Mouse (Mus musculus): ENCODE measurements around the gene Borcs7. TPM values are rescaled to one million over a fixed set of nuclear protein-coding genes. Genes with fewer than 3 reads are reported as not detected.
A peak's percentile ranks its signal among the peaks of the same experiment; 100 is the strongest.
"Not testable (repeated sequence)": the region's sequence is repeated elsewhere in the genome, so short reads cannot be mapped to it uniquely, and the experiment has no call there.

Borcs7 gene
- total RNA-seq, 4 experiments from 2014 or later, result 20.6 to 25.2 (median 23.0) TPM

DNA sequence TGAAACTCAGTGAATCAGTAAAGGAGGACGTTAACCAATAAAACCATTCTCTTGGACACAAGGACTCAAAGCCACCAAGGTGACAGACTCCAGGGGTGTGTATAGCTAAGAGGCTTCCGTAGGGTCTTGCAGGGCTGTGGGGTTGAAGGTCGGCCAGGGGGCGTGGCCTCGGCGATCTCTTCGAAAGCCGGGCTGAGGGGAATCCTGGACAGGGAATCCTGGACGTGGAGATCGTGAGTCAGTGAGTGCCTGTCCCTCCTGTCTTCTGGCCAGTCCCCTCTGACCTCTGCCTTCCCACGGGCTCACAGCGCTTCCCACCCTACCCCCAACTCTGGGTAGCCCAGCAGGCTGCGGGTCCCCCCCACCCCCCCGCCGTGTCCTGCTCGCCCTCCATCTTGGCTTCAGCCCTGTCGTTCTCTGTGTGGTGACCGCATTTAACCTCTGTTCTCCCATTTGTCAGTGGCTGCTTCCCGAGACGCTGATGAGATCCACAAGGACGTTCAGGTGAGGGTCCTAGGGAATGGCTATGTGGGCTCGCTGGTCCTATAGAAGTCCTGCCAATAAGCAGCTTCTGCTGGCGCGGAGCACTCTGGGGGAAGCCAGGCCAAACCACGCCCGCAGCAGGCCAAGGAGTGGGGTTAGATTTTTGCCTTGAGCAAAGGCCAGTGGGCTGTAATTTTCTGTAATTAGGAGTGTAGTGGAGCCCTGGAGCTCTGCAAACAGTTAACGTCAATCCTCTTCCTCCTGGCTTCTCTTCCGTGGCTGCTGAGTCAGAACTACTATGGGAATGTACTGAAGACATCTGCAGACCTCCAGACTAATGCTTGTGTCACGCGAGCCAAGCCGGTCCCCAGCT is 17.8 kb downstream of the Borcs7 start, which contains the start of gene As3mt:
TSS of gene As3mt (plus strand) at position 163 of the 856 bp plus-strand sequence.
- DNase-seq (ENCODE audit: low spot score in 2 of 2), result peak; percentile 42 to 51

DNA sequence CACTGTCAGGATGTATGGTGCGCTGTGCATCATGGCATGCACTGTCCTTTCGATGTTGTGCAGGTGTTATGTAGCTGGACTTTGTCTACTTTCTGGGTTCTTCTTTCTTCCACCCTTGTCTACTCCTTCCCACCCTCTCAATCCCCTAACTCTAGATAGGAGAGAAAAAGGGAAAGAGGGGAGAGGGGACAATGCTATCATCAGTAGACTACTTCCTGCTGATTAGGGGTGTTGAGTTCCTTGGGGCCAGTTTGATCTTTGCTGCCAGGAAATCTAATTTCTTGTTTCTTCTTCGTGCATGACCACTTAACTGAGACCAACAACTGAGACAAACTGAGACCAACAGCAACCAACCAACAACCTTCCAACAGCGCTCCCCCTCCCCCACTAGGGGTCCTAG is 20.9 kb downstream of the Borcs7 start:
- no peak for DNase-seq (ENCODE audit: low spot score in 2 of 2)

DNA sequence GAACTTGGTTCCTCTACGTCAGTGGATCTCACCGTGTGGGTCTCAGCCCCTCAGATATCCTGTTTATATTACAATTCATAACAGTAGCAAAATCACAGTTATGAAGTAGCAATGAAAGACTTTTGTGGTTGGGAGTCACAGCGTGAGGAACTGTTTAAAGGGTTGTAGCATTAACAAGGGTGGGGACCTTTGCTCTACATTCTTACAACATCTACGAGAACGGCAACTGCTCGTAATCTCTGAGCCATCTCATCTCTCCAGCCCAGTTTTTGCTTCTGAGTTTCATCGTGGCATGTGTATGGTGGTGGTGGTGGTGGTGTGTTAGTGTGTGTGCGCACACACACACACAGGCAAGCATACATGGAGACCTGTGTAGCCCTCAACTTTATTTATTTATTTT is 24.5 kb downstream of the Borcs7 start:
- no peak for DNase-seq (ENCODE audit: low spot score in 2 of 2)

DNA sequence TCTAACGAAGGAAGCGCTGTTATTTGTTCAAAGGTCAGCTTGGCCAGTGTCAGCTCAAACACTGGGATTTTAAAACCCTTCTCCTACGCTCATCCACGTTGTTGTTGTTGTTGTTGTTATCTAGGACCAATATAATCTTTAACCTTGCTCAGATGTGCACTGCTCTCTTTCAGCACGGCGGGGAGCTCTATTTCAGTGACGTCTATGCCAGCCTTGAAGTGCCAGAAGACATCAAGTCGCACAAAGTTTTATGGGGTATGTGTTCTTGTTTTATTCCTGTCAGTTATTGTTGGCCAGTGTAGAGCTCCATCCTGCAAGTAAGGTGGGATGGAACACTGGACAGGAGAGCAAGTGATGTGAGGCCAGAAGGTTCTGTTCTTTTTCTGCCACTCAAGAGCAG is 25.3 kb downstream of the Borcs7 start:
- no peak for DNase-seq (ENCODE audit: low spot score in 2 of 2)

DNA sequence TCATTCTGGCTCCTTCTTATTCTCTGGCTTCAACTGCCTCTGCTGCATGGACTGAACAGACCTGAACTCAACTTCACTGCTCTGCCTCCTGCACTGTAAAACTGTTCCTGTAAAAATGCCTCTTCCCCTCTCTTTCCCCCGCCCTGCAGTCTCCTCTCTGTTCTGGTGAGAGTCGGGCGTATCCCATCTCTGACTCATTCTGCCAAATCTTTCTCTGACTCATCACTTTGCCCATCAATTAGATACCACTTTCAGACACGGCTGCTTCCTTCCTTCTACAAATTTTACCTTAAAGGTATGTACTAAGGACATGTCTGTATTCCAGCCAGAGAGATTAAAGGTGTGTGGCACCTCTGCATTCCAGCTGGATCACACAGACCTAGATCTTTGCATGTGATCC is 28.4 kb downstream of the Borcs7 start:
- DNase-seq (ENCODE audit: low spot score in 2 of 2), result no peak

DNA sequence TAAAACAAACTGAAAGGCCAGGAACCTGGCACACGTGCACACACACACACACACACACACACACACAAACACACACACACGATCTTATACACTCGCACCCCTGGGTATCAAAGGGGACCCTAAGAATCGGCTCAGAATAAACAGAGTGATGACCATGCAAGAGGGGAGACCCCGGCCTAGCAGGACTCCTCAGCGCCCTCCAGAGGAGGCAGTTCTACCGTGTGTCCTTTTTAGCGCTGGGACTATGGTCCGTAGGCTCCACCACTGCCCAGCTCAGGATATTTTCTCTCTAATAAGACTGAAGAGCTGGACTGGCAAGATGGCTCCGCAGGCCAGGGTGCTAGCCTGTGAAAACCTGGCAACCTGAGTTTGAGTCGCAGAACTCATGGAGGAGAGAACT is 34.7 kb downstream of the Borcs7 start:
- no peak for DNase-seq (ENCODE audit: low spot score in 2 of 2)

DNA sequence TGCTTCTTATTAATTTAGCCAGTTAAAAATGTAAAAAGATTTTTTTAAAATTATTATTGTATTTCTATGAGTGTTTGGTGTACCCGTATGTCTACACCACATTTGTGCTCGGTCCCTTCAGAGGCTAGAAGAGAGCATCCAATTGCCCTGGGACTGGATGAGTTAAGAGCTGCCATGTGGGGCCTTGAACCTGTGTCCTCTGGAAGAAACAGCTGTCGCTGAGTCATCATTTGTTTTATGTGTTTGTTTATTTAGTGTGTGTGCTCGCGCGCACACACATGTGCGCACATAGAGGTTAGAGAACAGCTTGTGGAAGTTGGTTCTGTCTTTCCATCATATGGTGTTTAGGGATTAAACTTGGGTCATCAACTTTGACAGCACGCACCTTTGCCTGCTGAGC is 36.4 kb downstream of the Borcs7 start:
- DNase-seq (ENCODE audit: low spot score in 2 of 2), result no peak

DNA sequence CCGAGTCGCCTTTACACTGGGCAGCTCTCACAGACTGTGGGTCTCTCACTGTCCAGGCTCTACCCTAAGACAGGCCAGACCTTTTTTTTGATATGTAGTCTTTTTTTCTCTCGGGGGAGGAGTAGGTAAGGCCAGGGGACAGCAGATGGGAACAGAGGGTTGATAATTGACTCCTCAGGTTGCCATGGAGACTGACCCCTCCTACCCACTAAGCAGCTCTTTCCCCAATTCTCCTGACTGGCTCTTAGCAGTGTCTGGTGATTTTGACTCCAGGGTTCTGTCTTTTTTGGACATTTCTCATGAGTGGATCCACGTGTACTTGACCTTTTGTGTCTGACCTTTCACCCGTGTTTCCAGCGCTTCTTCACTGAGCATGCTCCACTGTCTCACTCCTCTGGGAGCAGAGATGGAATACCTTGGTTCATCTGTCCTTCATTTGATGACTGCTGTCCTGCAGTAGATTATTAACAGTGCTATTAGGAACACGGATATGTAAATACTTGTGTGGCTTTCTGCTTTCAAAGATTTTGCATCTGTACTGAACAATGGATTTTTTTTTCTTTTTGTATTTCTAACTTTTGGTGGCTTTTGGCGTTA is 37.5 kb downstream of the Borcs7 start:
- DNase-seq (ENCODE audit: low spot score in 2 of 2), result no peak

DNA sequence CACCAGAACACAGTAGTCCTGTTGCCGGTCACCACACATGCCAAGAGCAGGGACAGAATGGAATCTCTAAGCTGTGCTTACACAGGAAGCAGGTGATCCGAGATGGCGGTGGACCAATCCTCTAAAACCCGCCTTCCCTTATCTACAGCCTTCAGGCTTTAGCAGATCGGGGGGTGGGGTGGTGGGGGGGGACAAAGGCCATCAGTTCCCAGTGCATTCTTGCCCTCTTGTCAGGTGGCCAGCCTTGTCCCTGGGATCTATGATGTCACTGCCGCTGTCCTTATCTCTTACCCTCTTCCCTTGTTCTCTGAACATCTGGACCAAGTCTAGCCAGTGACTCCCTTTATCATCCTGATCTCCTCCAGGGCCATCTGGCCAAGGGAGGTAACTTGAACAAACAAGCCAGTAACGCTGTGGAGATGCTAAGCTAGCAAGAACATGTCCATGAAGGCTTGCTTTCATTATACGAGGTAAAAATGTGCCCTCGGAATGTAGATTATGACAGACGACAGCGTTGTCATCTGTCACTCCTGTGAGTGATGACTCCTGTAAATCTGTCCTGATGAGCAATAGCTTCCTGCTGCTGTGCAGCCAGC is 38.3 kb downstream of the Borcs7 start:
- no peak for DNase-seq (ENCODE audit: low spot score in 2 of 2)

DNA sequence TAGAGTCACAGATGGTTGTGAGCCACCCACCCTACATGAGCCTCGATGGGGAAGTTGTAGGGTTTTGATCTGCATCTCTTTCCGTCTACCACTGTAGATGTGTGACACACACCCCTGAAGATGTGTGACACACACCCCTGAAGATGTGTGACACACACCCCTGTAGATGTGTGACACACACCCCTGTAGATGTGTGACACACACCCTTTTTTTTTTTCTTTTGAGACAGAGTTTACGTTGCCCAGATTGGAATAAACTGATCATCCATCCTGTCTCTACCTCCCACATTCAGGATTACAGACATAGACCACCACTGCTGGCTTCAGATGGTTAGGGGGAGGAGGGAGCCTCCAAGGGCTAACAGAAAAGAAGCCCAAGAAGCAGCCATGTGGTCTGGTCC is 39.2 kb downstream of the Borcs7 start:
- no peak for DNase-seq (ENCODE audit: low spot score in 2 of 2)

DNA sequence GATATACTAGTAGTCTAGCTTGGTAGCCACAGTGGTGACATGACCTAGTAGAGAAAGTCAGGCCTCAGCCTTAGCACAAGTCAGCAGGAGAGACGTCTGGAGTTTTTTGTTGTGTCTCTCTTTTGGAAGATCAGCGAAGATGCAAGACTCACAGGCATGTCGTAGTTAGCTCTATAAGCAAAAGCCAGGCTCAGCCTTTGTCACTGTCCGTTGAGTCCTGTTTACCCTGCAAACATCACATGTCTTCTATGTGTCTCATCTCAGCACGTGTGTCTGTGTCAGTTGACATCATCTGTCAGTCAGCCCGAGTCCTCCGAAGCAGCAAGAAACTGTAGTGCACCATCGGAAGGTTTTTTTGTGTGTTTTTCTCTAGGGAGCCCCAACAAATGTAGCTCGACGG is 41.6 kb downstream of the Borcs7 start:
- no peak for DNase-seq (ENCODE audit: low spot score in 2 of 2)

DNA sequence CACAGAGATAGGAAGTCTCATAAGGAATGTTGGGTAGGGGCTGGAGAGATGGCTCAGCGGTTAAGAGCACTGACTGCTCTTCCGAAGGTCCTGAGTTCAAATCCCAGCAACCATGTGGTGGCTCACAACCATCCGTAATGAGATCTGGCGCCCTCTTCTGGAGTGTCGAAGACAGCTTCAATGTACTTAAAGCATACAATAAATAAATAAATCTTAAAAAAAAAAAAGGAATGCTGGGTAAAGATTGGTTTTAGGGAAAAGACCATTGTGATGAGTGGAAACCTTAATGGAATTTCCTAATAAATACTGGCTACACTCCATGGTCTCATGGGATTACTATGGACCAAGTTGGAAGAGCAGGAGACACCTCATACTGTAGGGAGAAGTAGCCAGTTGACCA is 43.0 kb downstream of the Borcs7 start:
- DNase-seq (ENCODE audit: low spot score in 2 of 2), result not testable (repeated sequence)

DNA sequence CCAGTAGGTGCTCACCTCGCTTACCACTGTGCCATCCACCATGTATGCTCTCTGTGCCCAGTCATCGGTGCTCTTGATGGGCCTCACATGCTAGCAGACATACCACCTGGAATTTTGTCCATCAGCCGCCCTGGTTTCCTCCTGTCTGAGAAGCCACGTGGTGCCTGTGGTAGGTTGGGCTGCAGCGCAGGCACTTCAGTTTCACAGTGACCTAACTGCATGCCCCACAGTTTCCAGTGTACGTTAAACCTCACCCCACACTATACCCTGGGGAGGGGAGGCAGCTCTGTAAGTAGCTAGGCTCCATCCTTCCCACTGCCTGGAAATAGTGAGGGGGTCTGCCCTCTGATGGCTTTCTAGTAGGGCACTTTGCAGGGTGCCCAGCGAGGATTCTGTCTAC is 43.9 kb downstream of the Borcs7 start:
- DNase-seq (ENCODE audit: low spot score in 2 of 2), result no peak

DNA sequence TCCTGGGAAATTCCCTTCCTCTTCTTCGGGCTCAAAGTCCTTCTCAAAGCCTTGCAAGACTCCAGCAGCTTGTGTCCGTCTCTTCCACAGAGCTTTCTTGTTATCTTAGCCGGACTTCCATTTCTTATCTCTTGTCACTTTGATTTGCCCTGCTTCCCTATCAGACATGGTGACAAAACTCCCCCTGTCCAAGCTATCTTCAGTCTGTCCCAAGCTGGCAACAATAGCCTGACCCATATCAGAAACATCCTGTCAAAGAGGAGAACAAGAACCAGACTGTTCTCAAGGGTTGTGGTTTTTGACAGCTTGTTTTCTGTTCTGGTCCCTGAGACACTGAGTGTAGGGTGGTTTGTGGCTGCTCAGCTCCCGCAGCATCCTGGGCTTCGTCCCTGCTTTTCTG is 45.5 kb downstream of the Borcs7 start:
- no peak for DNase-seq (ENCODE audit: low spot score in 2 of 2)

DNA sequence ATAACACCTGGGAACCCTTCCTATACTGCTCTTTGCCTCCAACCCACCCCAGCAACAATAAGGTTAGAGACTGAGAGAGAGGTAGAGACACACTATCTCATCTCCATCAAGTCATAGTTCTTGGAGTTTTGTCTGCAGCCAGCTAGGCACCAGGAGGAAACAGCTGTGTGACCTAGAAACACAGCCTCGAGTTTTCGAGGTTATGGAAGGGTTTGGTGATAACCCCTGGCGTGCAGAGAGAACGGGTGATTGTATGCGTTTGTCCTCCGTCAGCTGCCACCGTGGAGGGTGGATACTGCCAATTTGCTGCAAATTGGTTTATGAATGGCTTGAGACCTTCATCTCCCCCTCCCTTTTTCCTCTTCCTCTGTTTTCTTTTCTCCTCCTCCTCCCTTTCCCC is 47.4 kb downstream of the Borcs7 start:
- no peak for DNase-seq (ENCODE audit: low spot score in 2 of 2)

DNA sequence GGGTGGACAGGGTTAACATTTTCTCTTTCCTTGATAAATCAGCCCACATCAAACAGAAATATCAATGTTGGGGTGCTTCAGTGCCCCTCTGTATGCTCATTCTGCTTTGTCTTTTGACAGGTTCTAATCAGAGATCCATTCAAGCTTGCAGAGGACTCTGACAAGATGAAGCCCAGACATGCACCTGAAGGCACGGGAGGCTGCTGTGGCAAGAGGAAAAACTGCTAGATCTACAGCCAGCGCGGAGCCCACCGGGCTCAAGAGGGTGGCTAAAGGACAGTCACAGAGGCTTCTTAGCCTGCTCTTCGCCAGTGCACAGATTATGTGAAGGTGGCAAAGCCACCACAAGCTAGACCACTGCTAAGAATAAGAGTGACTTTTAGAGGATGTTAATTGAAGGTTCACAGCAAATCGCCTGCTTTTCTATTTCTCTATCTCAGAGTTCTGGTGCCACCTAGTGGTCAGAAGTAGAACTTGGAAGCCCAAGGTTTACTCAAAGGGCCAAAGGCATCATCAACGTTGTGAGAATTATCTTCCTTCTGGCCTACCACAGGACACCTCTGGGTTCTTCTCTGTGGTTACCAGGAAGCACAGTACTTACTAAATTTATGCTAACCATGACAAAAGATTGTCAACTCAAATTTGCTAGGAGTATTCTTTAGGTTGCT is 50.8 kb downstream of the Borcs7 start:
- peak in 1 of 2 experiments; percentile 21 for DNase-seq (ENCODE audit: low spot score in 2 of 2)

DNA sequence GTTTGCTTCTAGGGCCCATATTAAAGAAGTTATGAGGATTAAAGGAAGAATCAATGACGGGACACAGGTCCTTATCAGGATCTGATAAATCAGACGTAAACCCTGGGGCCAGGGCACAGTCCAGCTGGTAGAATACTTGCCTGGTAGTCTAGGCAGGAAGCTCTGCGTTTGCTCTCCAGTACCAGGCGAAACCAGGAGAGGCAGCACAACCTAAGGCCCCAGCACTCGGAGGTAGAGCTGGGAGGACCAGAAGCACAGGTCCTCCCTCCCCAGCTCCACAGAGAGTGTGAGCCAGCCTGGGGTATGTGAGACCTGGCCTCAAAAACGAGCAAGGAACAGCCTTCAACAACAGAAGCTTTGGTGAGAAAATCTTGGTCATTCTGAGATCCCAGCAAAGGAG is 51.9 kb downstream of the Borcs7 start:
- DNase-seq (ENCODE audit: low spot score in 2 of 2), result no peak

DNA sequence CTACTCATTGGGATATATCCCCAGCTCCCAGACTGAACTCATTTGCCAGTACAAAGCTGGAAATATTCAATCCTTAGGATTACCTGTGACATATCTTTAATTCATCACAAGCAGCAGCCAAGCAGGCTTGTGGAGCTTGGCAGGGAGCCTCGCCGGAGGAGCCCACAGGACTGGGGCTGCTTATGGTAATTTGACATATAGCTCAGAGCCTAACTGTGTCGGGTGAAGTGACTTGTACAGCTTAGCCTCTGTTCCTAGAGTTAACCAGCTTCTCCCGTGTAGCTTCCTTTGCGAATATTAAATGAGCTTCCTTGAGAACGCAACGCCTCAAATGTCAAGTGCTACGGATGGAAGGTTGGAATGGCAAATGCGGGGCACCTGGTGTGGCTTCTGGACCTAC is 55.0 kb downstream of the Borcs7 start:
- no peak for DNase-seq (ENCODE audit: low spot score in 2 of 2)

DNA sequence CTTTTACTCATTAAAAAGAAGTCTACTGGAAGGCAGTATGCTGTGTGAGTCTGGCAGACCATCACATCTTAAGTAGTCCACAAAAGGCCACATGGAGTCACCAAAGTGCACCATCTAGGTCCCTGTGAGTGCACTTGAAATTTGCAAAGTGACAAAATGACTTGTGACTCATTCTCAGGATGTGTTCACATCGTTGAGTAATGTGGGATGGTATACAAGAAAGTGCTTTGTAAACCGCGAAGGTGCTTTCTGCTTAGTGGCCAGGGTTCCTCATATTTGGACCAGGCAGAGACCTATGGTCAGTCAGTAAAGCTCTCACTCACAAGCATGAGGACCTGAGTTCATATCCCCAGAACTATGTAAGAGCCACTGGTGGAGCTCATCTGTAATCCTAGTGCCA is 58.1 kb downstream of the Borcs7 start:
- no peak for DNase-seq (ENCODE audit: low spot score in 2 of 2)

DNA sequence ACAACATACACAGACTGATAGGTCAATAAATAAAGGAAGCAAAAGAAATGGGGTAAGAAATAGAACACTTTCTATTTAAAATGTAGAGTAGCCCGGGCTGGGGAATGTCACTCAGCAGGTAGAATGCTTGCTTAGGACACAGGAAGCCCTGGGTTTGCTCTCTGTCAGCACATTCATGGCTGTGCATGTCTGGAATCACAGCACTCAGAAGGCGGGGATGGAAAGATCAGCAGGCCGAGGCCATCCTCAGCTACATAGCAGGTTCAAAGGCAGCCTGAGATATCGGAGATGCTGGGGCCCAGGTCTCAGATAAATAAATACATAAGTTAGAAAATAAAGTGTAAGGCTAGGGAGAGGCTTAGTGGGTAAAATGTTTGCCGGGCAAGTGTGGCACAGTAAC is 62.5 kb downstream of the Borcs7 start:
- DNase-seq (ENCODE audit: low spot score in 2 of 2), result no peak
